In the genomic region with DNA sequence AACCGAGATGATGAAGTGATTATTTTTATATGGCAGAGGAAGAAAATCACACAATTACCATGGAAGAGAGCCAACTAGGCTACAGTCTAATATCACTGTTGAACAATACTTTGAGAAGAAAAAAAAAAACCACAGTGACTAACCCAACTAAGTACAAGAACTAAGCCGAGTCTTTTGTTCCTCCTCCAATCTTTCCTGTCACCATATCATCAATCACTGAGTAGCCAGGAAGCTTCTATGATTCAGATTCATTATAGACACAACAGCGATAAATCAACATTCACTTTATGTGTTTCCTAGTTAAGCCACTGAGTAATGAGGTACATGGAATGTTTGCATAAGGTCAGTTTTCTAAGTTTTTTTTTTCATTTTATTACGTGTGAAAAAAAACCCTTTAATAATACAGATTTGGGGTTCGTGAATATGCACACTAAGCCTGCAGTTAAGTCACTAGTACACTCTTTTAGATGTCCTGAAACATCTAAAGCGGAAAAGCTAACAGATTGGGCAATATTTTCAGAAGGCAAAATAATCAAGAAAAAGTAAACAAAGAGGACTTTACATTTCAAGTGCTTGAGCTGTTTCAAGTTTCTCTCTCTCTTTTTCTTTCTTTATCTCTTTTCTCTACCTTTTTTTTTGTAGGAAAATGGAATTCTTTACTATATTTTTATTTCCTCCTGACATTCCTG, we compare ENCODE assay signal across 15 mouse cellular contexts. TPM values are rescaled to one million over a fixed set of nuclear protein-coding genes. Genes with fewer than 3 reads are reported as not detected.
DNase-seq lines count a peak whose midpoint lies in the region; ATAC-seq and TF ChIP-seq lines count a peak whose summit lies in the region.
"Had no signal": no experiment of that assay in that cellular context is flagged by ENCODE, and none has a peak within 500 bp of the region (broad histone marks: within the 10 kb centered on the region; RNA-seq: fewer than 3 reads in every experiment).

No protein-coding gene starts in this region.

- peaks cover 0 to 2% of the 10 kb centered on the region in 2 experiments; a peak in 1 of 4 replicates for H3K4me1 ChIP-seq in liver, embryonic 14.5 days (replicated peaks; ENCODE audit: control insufficient read depth in 2 of 2, insufficient read depth in 2 of 2, low read length in 1 of 2)
- no peaks in the 10 kb centered on the region for H3K4me1 ChIP-seq in stomach, embryonic 15.5 days
- H3K4me1 ChIP-seq: limb, embryonic 15.5 days; midbrain, embryonic 13.5 days had no signal

- H3K4me2 ChIP-seq in liver, embryonic 14.5 days (ENCODE audit: low read depth) = peak overlapping the region; percentile 29; the same call in 1 of the 2 replicates
- H3K4me2 ChIP-seq in stomach, embryonic 15.5 days = no peak overlapping the region
- H3K4me2 ChIP-seq: hindbrain, embryonic 14.5 days; limb, embryonic 15.5 days; midbrain, embryonic 13.5 days had no signal

- no peaks in the 10 kb centered on the region for H3K36me3 ChIP-seq in liver, embryonic 14.5 days (replicated peaks; ENCODE audit: control insufficient read depth, insufficient read depth, low read depth)
- no peaks in the 10 kb centered on the region for H3K36me3 ChIP-seq in C2C12 (ENCODE audit: control insufficient read depth, insufficient read depth)
- no peaks in the 10 kb centered on the region for H3K36me3 ChIP-seq in stomach, embryonic 15.5 days
- H3K36me3 ChIP-seq: limb, embryonic 15.5 days; midbrain, embryonic 13.5 days had no signal

- H3K27me3 ChIP-seq in liver, embryonic 14.5 days (ENCODE audit: control insufficient read depth, insufficient read depth, low read length) = no peaks in the 10 kb centered on the region
- no peaks in the 10 kb centered on the region for H3K27me3 ChIP-seq in C2C12 (ENCODE audit: control insufficient read depth, insufficient read depth, insufficient read length)
- H3K27me3 ChIP-seq in stomach, embryonic 15.5 days (replicated peaks) = no peaks in the 10 kb centered on the region
- H3K27me3 ChIP-seq: limb, embryonic 15.5 days; midbrain, embryonic 13.5 days had no signal

- peaks cover 90% of the 10 kb centered on the region for H3K79me2 ChIP-seq in C2C12 (ENCODE audit: control insufficient read depth, insufficient read depth)

- H3ac ChIP-seq in C2C12 (ENCODE audit: control insufficient read depth, insufficient read length, low read depth) = no peak overlapping the region

- no peak for ATAC-seq in liver, embryonic 14.5 days (ENCODE audit: insufficient read depth)
- peak; percentile 43; the same call in 1 of the 2 replicates for ATAC-seq in stomach, embryonic 15.5 days (ENCODE audit: insufficient read depth, low FRiP score, low read depth)
- ATAC-seq: midbrain, embryonic 13.5 days had no signal

- DNase-seq in liver, embryonic 14.5 days (ENCODE audit: low read depth in 3 of 3, low spot score in 3 of 3) = no peak
- DNase-seq in liver = no peak
- DNase-seq in adipocyte (ENCODE audit: low spot score) = peak; percentile 63
- DNase-seq in heart, adult 9 months (ENCODE audit: low spot score in 2 of 2) = no peak
- no peak for DNase-seq in thymus, postnatal 4 days
- DNase-seq: adrenal gland, postnatal 36 days; cerebellum, adult 2 months; gastrocnemius, postnatal 10 days; kidney, adult 11 months; thymus, adult 2 months had no signal

- TF ChIP-seq EP300 in liver, embryonic 14.5 days (IDR thresholded peaks at IDR 0.05; ENCODE audit: low read depth) = no peak

- peaks cover 69% of the 10 kb centered on the region for H3K79me3 ChIP-seq in C2C12 (ENCODE audit: low read depth)

- TF ChIP-seq CTCF in liver, embryonic 14.5 days (IDR thresholded peaks at IDR 0.05; ENCODE audit: low read depth) = no peak
- no peak for TF ChIP-seq CTCF in C2C12 (IDR thresholded peaks at IDR 0.05; ENCODE audit: control insufficient read depth, insufficient read depth, insufficient read length)

- no peaks in the 10 kb centered on the region for H3K9me3 ChIP-seq in liver, embryonic 14.5 days (ENCODE audit: control insufficient read depth, low read length)
- H3K9me3 ChIP-seq in stomach, embryonic 15.5 days = no peaks in the 10 kb centered on the region
- H3K9me3 ChIP-seq: limb, embryonic 15.5 days; midbrain, embryonic 13.5 days had no signal

- no peak overlapping the region for H3K9ac ChIP-seq in liver, embryonic 14.5 days (replicated peaks)
- no peak overlapping the region for H3K9ac ChIP-seq in stomach, embryonic 15.5 days
- H3K9ac ChIP-seq: hindbrain, embryonic 14.5 days; limb, embryonic 15.5 days; midbrain, embryonic 13.5 days had no signal

- no peak overlapping the region for H3K4me3 ChIP-seq in liver, embryonic 14.5 days (ENCODE audit: insufficient read depth in 1 of 2, low read depth in 2 of 2, low read length in 2 of 2)
- H3K4me3 ChIP-seq in C2C12 (ENCODE audit: insufficient read depth, poor library complexity, severe bottlenecking) = no peak overlapping the region
- no peak overlapping the region for H3K4me3 ChIP-seq in stomach, embryonic 15.5 days (replicated peaks)
- H3K4me3 ChIP-seq: limb, embryonic 15.5 days; midbrain, embryonic 13.5 days had no signal

- H3K27ac ChIP-seq in liver, embryonic 14.5 days = no peak overlapping the region
- H3K27ac ChIP-seq in stomach, embryonic 15.5 days = no peak overlapping the region
- H3K27ac ChIP-seq: hindbrain, embryonic 14.5 days; limb, embryonic 15.5 days; midbrain, embryonic 13.5 days had no signal

- WGBS in liver, embryonic 14.5 days (ENCODE audit: insufficient replicate concordance) = 39% methylated on average over 6 of the region's 6 CpGs
- 34% methylated on average over 6 of the region's 6 CpGs for WGBS in stomach, embryonic 15.5 days

TF ChIP-seq in C2C12, 6 proteins besides CTCF, POLR2A, EP300 and RAD21:
- TF ChIP-seq FOSL1 (IDR thresholded peaks at IDR 0.05; ENCODE audit: insufficient read depth, low read length, poor library complexity, severe bottlenecking) (peak; percentile 65), CEBPB (IDR thresholded peaks at IDR 0.05; ENCODE audit: low read depth) (peak; percentile 51), MYOD1 (IDR thresholded peaks at IDR 0.05; ENCODE audit: control insufficient read depth, insufficient read length, low read depth) (no peak), MYOG (IDR thresholded peaks at IDR 0.05; ENCODE audit: control insufficient read depth, extremely low read depth, insufficient read length) (no peak), MAX (IDR thresholded peaks at IDR 0.05) (no peak), USF1 (IDR thresholded peaks at IDR 0.05; ENCODE audit: low read depth) (no peak)

RNA-seq across cellular contexts. Expression of gene Alcam, which starts 15.5 kb away (rescaled TPM):
- polyA plus RNA-seq in liver, embryonic 14.5 days (2012; rRNA removed) = 5.7 and 7.3 TPM in 2 replicates
- 7.5 and 8.1 TPM in 2 replicates for polyA plus RNA-seq in liver, embryonic 14.5 days (2014; fragmentation: Nextera tagmentation; extraction: Ambion mirVana)
- 27.7 TPM for polyA plus RNA-seq in C2C12 (2012; fragmentation: generic; extraction: Trizol)
- 43.4 and 45.4 TPM in 2 replicates for polyA plus RNA-seq in stomach, embryonic 15.5 days (2015; fragmentation: Nextera tagmentation; extraction: Ambion mirVana)
